Mouse (Mus musculus): ENCODE data around the gene Erich3. TPM values are rescaled to one million over a fixed set of nuclear protein-coding genes. Genes with fewer than 3 reads are reported as not detected.
"Not testable (repeated sequence)": the region's sequence is repeated elsewhere in the genome, so short reads cannot be mapped to it uniquely, and the experiment has no call there.

Gene Erich3
- total RNA-seq (2021) = 1 to 10 TPM; 5.0 to 6.6 TPM

GRCm38 (mm10) chr3:154663545-154663944, at the start of gene Erich3:
TSS of gene Erich3 (plus strand) at chr3:154663859.
- DNase-seq (ENCODE audit: extremely low spot score in 1 of 2, low spot score in 1 of 2) = peak in 1 of 2 experiments; percentile 19

GRCm38 (mm10) chr3:154614771-154615170, 48.9 kb upstream of the Erich3 start:
- no peak for DNase-seq (ENCODE audit: extremely low spot score in 1 of 2, low spot score in 1 of 2)

- no peak for DNase-seq (ENCODE audit: extremely low spot score in 1 of 2, low spot score in 1 of 2)
Measured at GRCm38 (mm10) chr3:154615304-154615703, 48.4 kb upstream of the Erich3 start.

GRCm38 (mm10) chr3:154616106-154616505, 47.6 kb upstream of the Erich3 start:
- DNase-seq (ENCODE audit: extremely low spot score in 1 of 2, low spot score in 1 of 2) = no peak

- DNase-seq (ENCODE audit: extremely low spot score in 1 of 2, low spot score in 1 of 2) = no peak
Measured at GRCm38 (mm10) chr3:154628284-154628683, 35.4 kb upstream of the Erich3 start.

GRCm38 (mm10) chr3:154631281-154631680, 32.4 kb upstream of the Erich3 start:
- DNase-seq (ENCODE audit: extremely low spot score in 1 of 2, low spot score in 1 of 2) = not testable (repeated sequence)

GRCm38 (mm10) chr3:154633091-154633490, 30.6 kb upstream of the Erich3 start:
- DNase-seq (ENCODE audit: extremely low spot score in 1 of 2, low spot score in 1 of 2) = no peak

- DNase-seq (ENCODE audit: extremely low spot score in 1 of 2, low spot score in 1 of 2) = peak in 1 of 2 experiments; percentile 42
Measured at GRCm38 (mm10) chr3:154646638-154647442, 16.8 kb upstream of the Erich3 start.

- no peak for DNase-seq (ENCODE audit: extremely low spot score in 1 of 2, low spot score in 1 of 2)
Measured at GRCm38 (mm10) chr3:154647443-154647780, 16.2 kb upstream of the Erich3 start.

GRCm38 (mm10) chr3:154649411-154650285, 14.0 kb upstream of the Erich3 start:
- DNase-seq (ENCODE audit: extremely low spot score in 1 of 2, low spot score in 1 of 2) = no peak

- DNase-seq (ENCODE audit: extremely low spot score in 1 of 2, low spot score in 1 of 2) = no peak
Measured at GRCm38 (mm10) chr3:154651192-154651821, 12.4 kb upstream of the Erich3 start.

- DNase-seq (ENCODE audit: extremely low spot score in 1 of 2, low spot score in 1 of 2) = peak; percentile 82 to 91
Measured at GRCm38 (mm10) chr3:154652581-154653420, 10.9 kb upstream of the Erich3 start.

GRCm38 (mm10) chr3:154653454-154653853, 10.2 kb upstream of the Erich3 start:
- DNase-seq (ENCODE audit: extremely low spot score in 1 of 2, low spot score in 1 of 2) = no peak

GRCm38 (mm10) chr3:154654284-154654683, 9.4 kb upstream of the Erich3 start:
- DNase-seq (ENCODE audit: extremely low spot score in 1 of 2, low spot score in 1 of 2) = no peak

- no peak for DNase-seq (ENCODE audit: extremely low spot score in 1 of 2, low spot score in 1 of 2)
Measured at GRCm38 (mm10) chr3:154654901-154655300, 8.8 kb upstream of the Erich3 start.

- DNase-seq (ENCODE audit: extremely low spot score in 1 of 2, low spot score in 1 of 2) = no peak
Measured at GRCm38 (mm10) chr3:154655711-154656110, 7.9 kb upstream of the Erich3 start.

GRCm38 (mm10) chr3:154663976-154664581, 420 bp downstream of the Erich3 start:
- DNase-seq (ENCODE audit: extremely low spot score in 1 of 2, low spot score in 1 of 2) = peak; percentile 39 to 70

GRCm38 (mm10) chr3:154664636-154665035, 977 bp downstream of the Erich3 start:
- no peak for DNase-seq (ENCODE audit: extremely low spot score in 1 of 2, low spot score in 1 of 2)

GRCm38 (mm10) chr3:154668485-154668884, 4.8 kb downstream of the Erich3 start:
- DNase-seq (ENCODE audit: extremely low spot score in 1 of 2, low spot score in 1 of 2) = no peak

GRCm38 (mm10) chr3:154670584-154670983, 6.9 kb downstream of the Erich3 start:
- DNase-seq (ENCODE audit: extremely low spot score in 1 of 2, low spot score in 1 of 2) = no peak
